ENCODE assay signal across 17 mouse cellular contexts in the genomic region with DNA sequence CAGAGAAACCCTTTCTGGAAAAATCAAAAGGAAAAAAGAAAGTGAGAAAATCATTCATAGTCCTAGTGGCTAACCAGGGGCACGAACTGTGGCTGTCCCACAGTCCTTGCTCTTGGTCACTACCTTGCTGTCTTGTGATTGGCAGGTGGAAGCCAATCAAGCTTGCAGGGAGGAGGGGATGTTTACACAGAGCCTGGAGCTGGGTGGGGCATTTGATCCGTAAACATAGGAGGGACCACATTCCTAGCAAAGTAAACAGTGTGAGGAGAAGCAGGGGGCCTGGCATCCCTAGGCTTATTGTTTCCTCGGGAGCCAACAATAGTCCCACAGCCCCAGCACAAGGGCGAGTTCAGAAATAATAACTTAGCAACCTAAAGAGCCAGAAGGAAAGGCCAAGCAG.
DNase-seq lines count a peak whose midpoint lies in the region; ATAC-seq and TF ChIP-seq lines count a peak whose summit lies in the region.
"Had no signal": no experiment of that assay in that cellular context is flagged by ENCODE, and none has a peak within 500 bp of the region (broad histone marks: within the 10 kb centered on the region; RNA-seq: fewer than 3 reads in every experiment).

No protein-coding gene starts in this region.

- no peak for TF ChIP-seq EP300 in liver, postnatal 0 days (IDR thresholded peaks at IDR 0.05; ENCODE audit: low read depth)

- H3K4me3 ChIP-seq in liver, embryonic 11.5 days (ENCODE audit: low read depth, low read length) = no peak overlapping the region
- no peak overlapping the region for H3K4me3 ChIP-seq in liver, postnatal 0 days (ENCODE audit: low read depth, low read length)
- no peak overlapping the region for H3K4me3 ChIP-seq in intestine, embryonic 15.5 days (replicated peaks)
- no peak overlapping the region for H3K4me3 ChIP-seq in forebrain, embryonic 16.5 days (replicated peaks; ENCODE audit: low read length)
- H3K4me3 ChIP-seq: liver, embryonic 13.5 days; neural tube, embryonic 15.5 days had no signal

- no peak overlapping the region for H3K4me2 ChIP-seq in liver, embryonic 11.5 days
- H3K4me2 ChIP-seq in liver, postnatal 0 days (ENCODE audit: low read depth, low read length) = no peak overlapping the region
- H3K4me2 ChIP-seq in intestine, embryonic 15.5 days (replicated peaks) = no peak overlapping the region
- no peak overlapping the region for H3K4me2 ChIP-seq in forebrain, embryonic 16.5 days (ENCODE audit: low read length)
- H3K4me2 ChIP-seq: heart, embryonic 11.5 days; liver, embryonic 13.5 days; neural tube, embryonic 15.5 days had no signal

- 34% methylated on average over 4 of the region's 4 CpGs for WGBS in liver, embryonic 11.5 days
- WGBS in liver, postnatal 0 days (ENCODE audit: insufficient replicate concordance) = 44% methylated on average over 4 of the region's 4 CpGs
- WGBS in intestine, embryonic 15.5 days = 33% methylated on average over 4 of the region's 4 CpGs
- 25% methylated on average over 4 of the region's 4 CpGs for WGBS in forebrain, embryonic 16.5 days

- 0 out of 2 replicates have a peak, but pooled peaks have one; percentile 34 for ATAC-seq in liver, embryonic 11.5 days (replicated peaks; ENCODE audit: low FRiP score)
- ATAC-seq in liver, postnatal 0 days = no peak
- ATAC-seq in intestine, embryonic 15.5 days = peak; percentile 78
- ATAC-seq in forebrain, embryonic 16.5 days = no peak

- no peak overlapping the region for H3K9ac ChIP-seq in liver, embryonic 11.5 days (ENCODE audit: low read depth, low read length)
- H3K9ac ChIP-seq in liver, postnatal 0 days (replicated peaks) = no peak overlapping the region
- H3K9ac ChIP-seq in intestine, embryonic 15.5 days = no peak overlapping the region
- no peak overlapping the region for H3K9ac ChIP-seq in forebrain, embryonic 16.5 days (replicated peaks; ENCODE audit: low read depth, low read length)
- H3K9ac ChIP-seq: liver, embryonic 13.5 days; neural tube, embryonic 15.5 days had no signal

- H3K27ac ChIP-seq in liver, embryonic 11.5 days (ENCODE audit: low read depth, low read length) = no peak overlapping the region
- H3K27ac ChIP-seq in liver, postnatal 0 days (ENCODE audit: low read depth) = no peak overlapping the region
- no peak overlapping the region for H3K27ac ChIP-seq in intestine, embryonic 15.5 days
- no peak overlapping the region for H3K27ac ChIP-seq in forebrain, embryonic 16.5 days (ENCODE audit: low read length)
- H3K27ac ChIP-seq: liver, embryonic 13.5 days; neural tube, embryonic 15.5 days had no signal

- H3K9me3 ChIP-seq in liver, embryonic 11.5 days (ENCODE audit: control insufficient read depth, low read length) = no peaks in the 10 kb centered on the region
- no peaks in the 10 kb centered on the region for H3K9me3 ChIP-seq in liver, postnatal 0 days (ENCODE audit: low read length)
- no peaks in the 10 kb centered on the region for H3K9me3 ChIP-seq in intestine, embryonic 15.5 days
- no peaks in the 10 kb centered on the region for H3K9me3 ChIP-seq in forebrain, embryonic 16.5 days (ENCODE audit: control insufficient read depth, low read length)
- H3K9me3 ChIP-seq: liver, embryonic 13.5 days; neural tube, embryonic 15.5 days had no signal

- no peaks in the 10 kb centered on the region for H3K27me3 ChIP-seq in liver, embryonic 11.5 days (replicated peaks; ENCODE audit: control insufficient read depth, insufficient read depth, low read length)
- H3K27me3 ChIP-seq in liver, postnatal 0 days (ENCODE audit: insufficient read depth, low read length) = no peaks in the 10 kb centered on the region
- H3K27me3 ChIP-seq in intestine, embryonic 15.5 days (replicated peaks) = no peaks in the 10 kb centered on the region
- H3K27me3 ChIP-seq in forebrain, embryonic 16.5 days (replicated peaks; ENCODE audit: control insufficient read depth, insufficient read depth, low read length) = no peaks in the 10 kb centered on the region
- H3K27me3 ChIP-seq: liver, embryonic 13.5 days; neural tube, embryonic 15.5 days had no signal

- H3K4me1 ChIP-seq in liver, embryonic 11.5 days (replicated peaks; ENCODE audit: control insufficient read depth, insufficient read depth, low read length) = peaks cover 3% of the 10 kb centered on the region; the same call in 1 of the 2 replicates
- 0 out of 2 replicates have a peak, but pooled peaks cover 3% of the 10 kb centered on the region for H3K4me1 ChIP-seq in liver, postnatal 0 days (ENCODE audit: insufficient read depth)
- peaks cover 9% of the 10 kb centered on the region; the same call in 1 of the 2 replicates for H3K4me1 ChIP-seq in intestine, embryonic 15.5 days (replicated peaks)
- H3K4me1 ChIP-seq in forebrain, embryonic 16.5 days (replicated peaks; ENCODE audit: control insufficient read depth, insufficient read depth, low read length) = no peaks in the 10 kb centered on the region
- H3K4me1 ChIP-seq: liver, embryonic 13.5 days; neural tube, embryonic 15.5 days had no signal

- TF ChIP-seq CTCF in liver, postnatal 0 days (IDR thresholded peaks at IDR 0.05; ENCODE audit: low read depth) = no peak

- DNase-seq in liver, embryonic 11.5 days (ENCODE audit: low spot score) = no peak
- no peak for DNase-seq in liver, postnatal 0 days
- peak; percentile 62 for DNase-seq in lung, postnatal 10 days
- peak; percentile 54 for DNase-seq in yolk sac, embryonic 10.5 days (ENCODE audit: low spot score)
- no peak for DNase-seq in layer of hippocampus, postnatal 14 days (ENCODE audit: low spot score in 2 of 2)
- DNase-seq: adrenal gland, postnatal 10 days; B cell, adult 2 months; cerebellum, adult 9-11 months; gastrocnemius, postnatal 36 days; heart, postnatal 36 days; kidney, postnatal 10 days; liver, embryonic 13.5 days; thymus, postnatal 14 days had no signal

- H3K36me3 ChIP-seq in liver, embryonic 11.5 days (ENCODE audit: control insufficient read depth, insufficient read depth, low read length) = no peaks in the 10 kb centered on the region
- H3K36me3 ChIP-seq in liver, postnatal 0 days (replicated peaks; ENCODE audit: insufficient read depth, low read length) = no peaks in the 10 kb centered on the region
- H3K36me3 ChIP-seq in intestine, embryonic 15.5 days = no peaks in the 10 kb centered on the region
- no peaks in the 10 kb centered on the region for H3K36me3 ChIP-seq in forebrain, embryonic 16.5 days (ENCODE audit: control insufficient read depth, insufficient read depth)
- H3K36me3 ChIP-seq: liver, embryonic 13.5 days; neural tube, embryonic 15.5 days had no signal

Comparison
In these comparisons a context has a peak if more than half of its experiments do, and no peak if none do; other contexts are left out.
1. ATAC-seq: peak in liver, embryonic 11.5 days (single experiment) and intestine, embryonic 15.5 days (single experiment); none in liver, postnatal 0 days (single experiment) and forebrain, embryonic 16.5 days (single experiment).
2. DNase-seq: peak in lung, postnatal 10 days (single experiment) and yolk sac, embryonic 10.5 days (single experiment); none in liver, embryonic 11.5 days (single experiment), liver, postnatal 0 days (single experiment) and layer of hippocampus, postnatal 14 days (0 of 2).